Mouse (Mus musculus): ENCODE results near the gene Lrch4. TPM values are rescaled to one million over a fixed set of nuclear protein-coding genes. Genes with fewer than 3 reads are reported as not detected.

Gene Lrch4
- 319 TPM for polyA plus RNA-seq (2017; shearing (Covaris generic))

DNA sequence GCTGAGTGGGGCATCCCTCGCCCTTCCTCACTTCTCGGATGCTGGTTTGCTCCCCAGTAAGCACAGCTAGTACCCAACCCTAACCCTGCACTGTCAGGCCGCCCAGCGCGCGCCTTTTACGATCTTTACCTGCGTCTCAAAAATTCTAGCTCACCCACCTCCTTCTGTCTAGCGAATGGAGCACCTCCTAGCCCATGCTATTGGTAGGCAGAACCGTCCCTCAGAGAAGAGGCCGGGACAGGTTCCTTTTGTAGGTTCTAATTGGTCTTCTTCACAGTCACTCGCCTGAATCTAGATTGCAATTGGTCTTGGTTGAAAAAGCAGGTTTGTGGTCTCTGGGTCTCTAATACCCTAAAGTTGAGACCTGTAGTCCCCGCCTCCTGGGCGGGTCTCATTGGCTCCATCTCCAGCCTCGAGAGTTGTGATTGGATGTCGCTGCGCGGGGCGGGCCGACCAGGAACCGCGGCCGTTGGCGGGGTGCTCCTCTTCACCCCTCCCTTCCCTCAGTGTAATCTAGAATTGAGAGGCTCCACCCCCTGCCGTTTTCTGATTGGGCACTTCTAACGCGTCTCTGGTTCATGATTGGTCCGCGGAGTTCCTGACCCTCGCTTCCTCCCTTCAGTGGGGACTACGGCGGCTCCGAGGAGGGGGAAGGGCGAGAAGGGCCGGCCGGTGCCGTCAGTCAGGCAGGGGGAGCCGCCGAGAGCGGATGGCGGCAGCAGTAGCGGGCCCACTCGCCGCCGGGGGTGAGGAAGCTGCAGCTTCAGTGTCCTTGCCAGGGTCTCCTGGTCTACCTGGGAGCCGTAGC, at the start of gene Lrch4, which contains the start of the genes Fbxo24 and Gm20605:
TSS of gene Lrch4 (plus strand) at position 624 of the 808 bp plus-strand sequence.
TSS of gene Fbxo24 (minus strand) at position 505 of the 808 bp plus-strand sequence.
TSS of gene Gm20605 (plus strand) at position 678 of the 808 bp plus-strand sequence.

DNA sequence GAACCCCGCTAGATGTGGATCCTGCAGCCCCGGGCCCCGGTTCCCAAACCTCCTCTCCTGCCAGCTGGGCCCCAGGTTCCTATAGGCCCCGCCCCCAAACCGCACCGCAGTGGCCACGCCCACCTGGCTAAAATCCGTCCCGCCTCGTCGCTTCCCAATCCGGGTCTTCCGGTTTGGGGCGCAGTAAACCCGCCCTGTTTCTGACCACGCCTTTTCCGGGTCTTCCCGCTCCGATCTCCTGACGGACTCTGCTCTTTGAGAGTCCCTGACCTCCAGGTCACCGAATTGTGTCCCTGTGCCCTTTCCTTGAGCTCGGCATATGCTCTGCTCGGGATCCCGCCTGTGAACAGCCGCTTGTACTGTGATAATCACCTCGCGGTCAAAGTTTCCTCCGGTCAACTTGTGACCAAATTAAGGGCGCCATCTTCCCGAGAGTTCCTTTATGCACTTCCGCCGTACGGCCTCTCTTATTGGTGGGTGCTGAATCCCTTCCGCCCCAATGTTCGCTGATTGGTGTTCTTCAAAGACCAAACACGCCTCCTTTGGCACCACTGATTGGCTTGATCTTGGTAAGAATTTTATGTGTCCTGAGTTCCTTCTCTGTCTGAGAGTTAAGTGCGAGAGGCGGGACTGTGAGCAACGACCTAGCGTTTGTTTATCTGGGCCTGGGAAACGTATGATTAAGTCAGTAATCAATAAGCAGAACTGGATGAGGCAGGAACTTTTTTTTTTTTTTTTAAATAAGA, 28.1 kb upstream of the Lrch4 start, which contains the start of gene Mospd3:
TSS of gene Mospd3 (minus strand) at position 440 of the 746 bp plus-strand sequence.

DNA sequence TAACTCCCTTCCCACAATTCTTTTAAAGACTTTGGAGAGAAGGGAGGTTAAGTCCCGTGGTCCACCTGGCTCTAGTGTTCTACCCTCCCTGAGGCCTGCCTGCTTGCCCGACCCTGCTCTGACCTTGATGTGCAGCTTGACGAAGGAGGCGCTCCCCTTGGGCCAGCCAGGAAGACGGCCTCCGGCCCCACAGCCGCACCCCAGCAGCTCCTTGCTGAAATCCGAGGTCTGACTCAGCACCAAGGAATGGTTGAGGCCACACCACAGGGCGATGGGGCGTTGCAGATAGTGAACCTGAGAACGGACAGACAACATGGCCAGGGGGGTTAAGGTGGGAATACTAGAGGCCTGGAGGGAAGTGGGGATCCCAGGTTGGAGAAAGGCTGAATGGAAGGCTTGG, 15.4 kb upstream of the Lrch4 start, which contains the start of gene Pcolce:
TSS of gene Pcolce (minus strand) at position 235 of the 400 bp plus-strand sequence.

DNA sequence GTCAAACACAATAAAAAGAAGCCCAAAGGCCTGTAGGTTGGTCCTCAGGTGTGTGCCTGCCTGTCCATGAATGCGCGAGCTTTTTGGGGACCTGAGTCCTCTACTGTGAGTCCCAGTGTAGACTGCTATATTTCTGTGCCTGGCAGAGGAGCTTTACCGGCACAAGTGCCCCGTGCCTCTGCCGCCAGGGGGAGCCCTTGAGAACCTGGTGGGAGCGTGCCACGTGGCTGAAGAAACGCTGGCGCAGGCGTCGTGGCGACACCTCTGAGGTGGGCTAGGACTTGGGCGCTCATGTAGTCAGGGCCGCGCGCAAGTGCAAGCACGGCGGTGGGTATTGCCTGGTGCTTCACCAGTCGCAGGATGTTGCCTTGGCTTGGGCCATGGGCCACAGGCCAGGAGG, 12.1 kb downstream of the Lrch4 start, which contains the start of gene Sap25:
TSS of gene Sap25 (plus strand) at position 281 of the 400 bp plus-strand sequence.

DNA sequence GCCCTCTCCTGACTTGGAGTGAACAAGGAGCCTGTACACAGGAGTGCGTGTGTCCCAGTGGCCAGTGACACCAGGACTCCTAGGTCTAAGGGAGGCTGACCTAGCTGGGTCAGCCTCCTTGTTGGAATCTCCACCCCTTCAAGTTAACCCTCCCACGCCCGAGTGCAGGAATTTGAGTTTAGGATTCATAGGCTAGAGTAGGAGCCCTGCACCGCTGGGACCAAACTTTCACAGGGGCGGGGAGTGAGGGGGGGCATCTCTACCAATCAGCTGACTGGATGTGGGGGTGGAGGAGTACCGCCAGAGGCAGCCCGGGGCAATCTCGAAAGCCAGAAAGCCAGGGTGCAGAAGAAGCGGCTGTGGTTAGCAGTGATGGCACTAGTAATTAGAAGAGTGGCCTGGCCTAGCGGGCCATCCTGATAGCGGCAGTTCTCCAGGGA, 16.8 kb downstream of the Lrch4 start, which contains the start of gene Irs3:
TSS of gene Irs3 (minus strand) at position 63 of the 440 bp plus-strand sequence.

DNA sequence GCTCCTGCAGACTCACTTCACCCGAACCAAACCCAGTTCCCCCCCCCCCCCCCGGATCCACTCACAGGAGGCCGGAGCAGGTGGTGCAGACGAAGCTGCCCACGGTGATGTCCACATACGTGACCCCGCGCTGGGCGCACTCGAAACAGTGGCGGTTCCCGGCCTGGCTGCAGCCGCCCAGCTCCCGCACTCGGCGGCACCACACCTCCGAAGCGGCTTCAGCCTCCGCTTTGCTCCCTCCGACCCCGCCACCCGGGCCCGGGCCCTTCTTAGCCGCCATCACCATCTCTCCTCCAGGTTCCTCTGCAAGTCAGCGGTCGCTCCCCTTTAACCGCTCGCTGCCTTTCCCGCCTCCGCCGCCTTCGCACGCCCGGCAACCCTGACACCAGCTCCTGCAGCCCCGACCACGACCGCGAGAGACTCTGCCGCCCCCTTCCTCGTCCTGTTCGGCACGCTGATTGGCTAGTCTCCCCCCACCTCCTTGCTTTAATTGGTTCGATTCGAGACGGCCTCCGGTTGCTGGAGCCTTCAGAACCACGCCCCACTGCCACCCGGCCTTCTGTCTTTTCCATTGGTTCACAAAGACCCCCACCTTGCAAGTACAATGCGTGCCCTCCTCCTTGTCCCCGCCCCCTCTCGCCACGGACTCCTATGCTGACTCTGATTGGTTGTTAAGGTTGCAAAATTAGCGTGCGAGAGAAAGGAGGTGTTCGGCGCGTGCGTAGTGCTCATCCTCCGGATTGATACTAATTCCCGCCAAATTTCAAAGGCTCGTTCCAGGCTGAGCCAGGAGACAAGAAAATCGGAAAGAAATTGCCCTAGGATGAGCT, 55.6 kb downstream of the Lrch4 start, which contains the start of gene Agfg2:
TSS of gene Agfg2 (minus strand) at position 433 of the 830 bp plus-strand sequence.

Other genes starting within 250 kb of the Lrch4 start
- gene Zan, start 152.1 kb upstream of the Lrch4 start, polyA plus RNA-seq (2017; shearing (Covaris generic)): 0.36 TPM
- 43.3 TPM for gene Pop7, start 126.6 kb upstream of the Lrch4 start, polyA plus RNA-seq (2017; shearing (Covaris generic))
- gene Gigyf1, start 110.6 kb upstream of the Lrch4 start, polyA plus RNA-seq (2017; shearing (Covaris generic)): 19.5 TPM
- gene Epo, start 95.9 kb upstream of the Lrch4 start, polyA plus RNA-seq (2017; shearing (Covaris generic)): not detected
- 311 TPM for gene Gnb2, start 95.6 kb upstream of the Lrch4 start, polyA plus RNA-seq (2017; shearing (Covaris generic))
- gene Actl6b, start 75.6 kb upstream of the Lrch4 start, polyA plus RNA-seq (2017; shearing (Covaris generic)): not detected
- gene Tfr2, start 59.3 kb upstream of the Lrch4 start, polyA plus RNA-seq (2017; shearing (Covaris generic)): 1.1 TPM
- gene Mospd3, start 28.1 kb upstream of the Lrch4 start, polyA plus RNA-seq (2017; shearing (Covaris generic)): 95.7 TPM
- gene Pcolce, start 15.3 kb upstream of the Lrch4 start, polyA plus RNA-seq (2017; shearing (Covaris generic)): 2.3 TPM
- gene Fbxo24, start 119 bp upstream of the Lrch4 start, polyA plus RNA-seq (2017; shearing (Covaris generic)): 0.73 TPM
- gene Gm20605, start 54 bp downstream of the Lrch4 start, polyA plus RNA-seq (2017; shearing (Covaris generic)): 77.8 TPM
- gene Sap25, start 12.2 kb downstream of the Lrch4 start, polyA plus RNA-seq (2017; shearing (Covaris generic)): 139 TPM
- not detected for gene Irs3, start 16.6 kb downstream of the Lrch4 start, polyA plus RNA-seq (2017; shearing (Covaris generic))
- gene Agfg2, start 55.6 kb downstream of the Lrch4 start, polyA plus RNA-seq (2017; shearing (Covaris generic)): 28.0 TPM
- gene Nyap1, start 112.5 kb downstream of the Lrch4 start, polyA plus RNA-seq (2017; shearing (Covaris generic)): 1.9 TPM
- gene Tsc22d4, start 116.6 kb downstream of the Lrch4 start, polyA plus RNA-seq (2017; shearing (Covaris generic)): 387 TPM
- 122 TPM for gene Ppp1r35, start 149.7 kb downstream of the Lrch4 start, polyA plus RNA-seq (2017; shearing (Covaris generic))
- 40.7 TPM for gene Mepce, start 158.5 kb downstream of the Lrch4 start, polyA plus RNA-seq (2017; shearing (Covaris generic))
- 13.9 TPM for gene Zcwpw1, start 158.7 kb downstream of the Lrch4 start, polyA plus RNA-seq (2017; shearing (Covaris generic))
- gene Pilra, start 207.2 kb downstream of the Lrch4 start, polyA plus RNA-seq (2017; shearing (Covaris generic)): 1.4 TPM
- 2.1 TPM for gene Pilrb1, start 229.0 kb downstream of the Lrch4 start, polyA plus RNA-seq (2017; shearing (Covaris generic))
- 0.65 TPM for gene Pilrb2, start 242.7 kb downstream of the Lrch4 start, polyA plus RNA-seq (2017; shearing (Covaris generic))